In the genomic region with DNA sequence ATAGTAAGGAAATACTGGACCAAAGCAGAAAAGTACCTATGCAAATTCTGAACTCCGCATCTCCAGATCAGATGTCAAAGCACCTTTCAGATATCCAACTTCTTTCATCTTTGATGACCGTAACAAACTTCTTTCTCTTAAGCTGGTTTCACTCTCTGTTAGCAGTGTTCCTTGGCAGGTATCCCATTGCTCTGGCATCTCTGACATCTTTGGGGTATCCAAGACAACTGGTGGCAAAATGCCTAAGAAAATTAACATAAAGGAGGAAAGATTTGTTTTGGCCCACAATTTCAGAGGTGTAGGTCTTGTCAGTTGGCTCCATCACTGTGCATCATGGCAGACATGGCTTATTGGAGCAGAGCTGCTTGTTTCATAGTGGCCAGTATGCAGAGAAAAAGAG, we compare ENCODE assay signal across 13 mouse cellular contexts.
"Had no signal": no experiment of that assay in that cellular context is flagged by ENCODE, and none has a peak within 500 bp of the region (broad histone marks: within the 10 kb centered on the region; RNA-seq: fewer than 3 reads in every experiment).

No protein-coding gene starts in this region.

- H3K36me3 ChIP-seq: kidney, embryonic 15.5 days; liver, embryonic 13.5 days; midbrain, embryonic 10.5 days had no signal

- H3K9ac ChIP-seq: kidney, embryonic 15.5 days; liver, embryonic 13.5 days had no signal

- H3K27me3 ChIP-seq: kidney, embryonic 15.5 days; liver, embryonic 13.5 days; megakaryocyte, embryonic 14.5 days had no signal

- H3K27ac ChIP-seq: kidney, embryonic 15.5 days; liver, embryonic 13.5 days; midbrain, embryonic 10.5 days had no signal

- H3K4me1 ChIP-seq: kidney, embryonic 15.5 days; midbrain, embryonic 10.5 days had no signal

- DNase-seq: kidney, adult 8-10 months; kidney, postnatal 14 days; kidney, postnatal 4 days; liver, embryonic 13.5 days; lung, adult 2 months; lung, postnatal 36 days; thymus, adult 18-20 months; thymus, postnatal 36 days had no signal

- H3K9me3 ChIP-seq: kidney, embryonic 15.5 days; liver, embryonic 13.5 days; megakaryocyte, embryonic 14.5 days; midbrain, embryonic 10.5 days had no signal

- H3K4me2 ChIP-seq: kidney, embryonic 15.5 days; liver, embryonic 13.5 days had no signal

- ATAC-seq: lung, postnatal 0 days; midbrain, embryonic 16.5 days had no signal

- H3K4me3 ChIP-seq: kidney, embryonic 15.5 days; liver, embryonic 13.5 days; megakaryocyte, embryonic 14.5 days; midbrain, embryonic 10.5 days had no signal
